Mouse (Mus musculus) megakaryocyte, embryonic 14.5 days (primary cell): ENCODE results near the gene Uba3.

Source experiments
- FLI1 ChIP-seq: IDR thresholded peaks from 2 replicates; pipeline ENCODE4 v1.6.1; 2012; ENCODE audit warnings: low read length, inconsistent platforms, mixed read lengths
- GATA1 ChIP-seq: IDR thresholded peaks from 3 replicates; pipeline ENCODE4 v1.6.1; 2012; ENCODE audit warnings: mixed read lengths, low read length, inconsistent platforms, borderline replicate concordance

DNA sequence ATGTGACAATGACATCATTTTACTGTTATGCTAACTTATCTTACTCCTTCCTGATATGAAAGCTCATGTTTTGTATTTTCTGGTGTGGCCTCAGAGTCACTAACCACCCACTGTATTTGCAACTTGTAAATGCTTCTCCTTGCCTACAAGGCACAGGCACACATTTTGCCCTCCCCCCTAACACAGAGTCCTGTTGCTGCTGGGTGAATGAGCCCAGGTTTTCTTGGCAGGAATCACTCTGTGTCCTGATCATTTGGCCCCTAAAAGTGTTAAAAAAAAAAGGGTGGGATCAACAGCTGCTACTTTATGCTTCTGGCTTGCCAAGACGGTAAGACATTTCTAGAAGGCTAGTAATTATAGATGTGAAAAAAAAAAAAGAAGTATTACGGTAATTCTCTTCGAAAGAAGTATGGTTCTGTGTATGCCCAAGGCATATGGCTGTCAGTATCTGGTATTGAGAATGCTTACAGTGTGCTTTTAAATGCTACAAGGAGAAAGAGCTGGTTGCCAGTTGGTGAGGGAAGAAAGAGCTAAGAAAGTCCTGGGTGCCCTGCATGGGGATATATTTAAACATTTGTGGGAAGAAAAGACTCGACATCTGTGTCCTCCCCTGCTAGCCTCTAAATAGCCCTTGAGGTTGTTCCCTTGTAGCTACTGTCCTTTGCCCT, 10.8 kb upstream of the Uba3 start:
- TF ChIP-seq GATA1 (no peak), FLI1 (no peak)
